Mouse (Mus musculus) G1E (cell line): ENCODE results near the gene Gpsm3. TPM values are rescaled to one million over a fixed set of nuclear protein-coding genes. Genes with fewer than 3 reads are reported as not detected.

Experiments used
- ATAC-seq: 2 replicates; pipeline ENCODE4 v1.8.0; 2016; ENCODE audit warnings: mild to moderate bottlenecking; ENCODE audit not compliant: insufficient number of reproducible peaks, poor library complexity, low FRiP score, severe bottlenecking; ENCODE audit errors: extremely low read depth
- DNase-seq: peaks from one replicate; pipeline ENCODE4 v3.0.0; 2012; ENCODE audit warnings: low spot score
- H3K27me3 ChIP-seq: 2 replicates; pipeline ENCODE4 v1.6.1; 2012; ENCODE audit warnings: mild to moderate bottlenecking, low read length, inconsistent platforms; ENCODE audit not compliant: insufficient read depth
- H3K36me3 ChIP-seq: replicated peaks from 2 replicates; pipeline ENCODE3; 2012; ENCODE audit warnings: mild to moderate bottlenecking, inconsistent platforms
- H3K4me1 ChIP-seq: 2 replicates; pipeline ENCODE4 v1.6.1; 2012; ENCODE audit warnings: low read depth, low read length, inconsistent platforms, mixed read lengths; ENCODE audit not compliant: insufficient read depth
- H3K4me3 ChIP-seq: 2 replicates; pipeline ENCODE4 v1.5.1; 2012; ENCODE audit warnings: low read depth, mild to moderate bottlenecking, inconsistent platforms, low read length, moderate library complexity, mixed read lengths
- H3K9me3 ChIP-seq: replicated peaks from 2 replicates; pipeline ENCODE4 v1.6.1; 2012; ENCODE audit warnings: inconsistent platforms
- CTCF ChIP-seq: IDR thresholded peaks from 2 replicates; pipeline ENCODE4 v1.5.1; 2012; ENCODE audit warnings: low read depth, low read length, inconsistent platforms, mixed read lengths
- GATA1 ChIP-seq: IDR thresholded peaks from 2 replicates; pipeline ENCODE4 v1.6.1; 2012; ENCODE audit warnings: borderline replicate concordance, low read length, inconsistent platforms, mixed read lengths
- GATA2 ChIP-seq: IDR thresholded peaks from 2 replicates; pipeline ENCODE4 v1.6.1; 2012; ENCODE audit warnings: low read depth, low read length, inconsistent platforms, borderline replicate concordance
- POLR2AphosphoS5 ChIP-seq: IDR thresholded peaks from 2 replicates; pipeline ENCODE4 v1.6.1; 2012; ENCODE audit warnings: low read depth, low read length, inconsistent platforms; ENCODE audit not compliant: insufficient replicate concordance
- TAL1 ChIP-seq: conservative IDR thresholded peaks from 2 replicates; pipeline ENCODE4 v1.6.1; 2012; ENCODE audit warnings: low read depth, low read length, inconsistent platforms, mixed read lengths
- polyA plus RNA-seq: library from polyadenylated mRNA; stranded (reverse); fragments of >175 nt; gene quantifications from 2 replicates; pipeline ENCODE4 v1.2.3, GENCODE M21; 2012
- total RNA-seq, 2 experiments: library from RNA; stranded (forward) in 1 of 2; stranded (reverse) in 1 of 2; fragments of 200-1000 nt in 1 of 2; fragments of >200 nt in 1 of 2; fragmentation: Nextera tagmentation in 1 of 2; gene quantifications; 2 replicates each; pipeline ENCODE4 v1.2.3; 2014 to 2017

The Gpsm3 gene
- total and polyA plus RNA-seq, 3 experiments, result 43.2 to 399 (median 99.5) TPM

DNA sequence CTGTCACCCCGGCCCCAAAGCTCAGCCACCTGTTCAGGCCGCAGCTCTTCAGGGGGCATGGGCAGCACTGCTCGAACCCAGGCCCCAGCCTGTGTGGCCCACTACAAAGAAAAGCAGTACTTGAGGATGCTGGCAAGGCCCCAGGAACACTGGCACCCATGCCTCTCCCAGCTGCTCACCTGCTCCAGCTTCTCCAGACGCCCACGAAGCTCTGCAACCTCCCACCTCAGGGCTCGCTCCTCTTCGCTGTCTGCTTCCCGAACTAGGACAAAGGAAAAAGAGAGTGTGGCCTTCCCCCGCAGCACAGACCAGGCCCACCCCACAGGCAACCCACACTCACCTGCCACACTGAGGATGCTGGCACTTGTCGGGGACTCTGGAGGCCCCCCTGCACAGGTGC is 24.2 kb downstream of the Gpsm3 start:
- no peak for TF ChIP-seq TAL1
- no peak for TF ChIP-seq GATA2
- TF ChIP-seq POLR2AphosphoS5, result no peak
- H3K36me3 ChIP-seq, result peaks cover 85% of the 10 kb centered on the region
- ATAC-seq (no peak), DNase-seq (no peak)
- H3K4me1 ChIP-seq, result peaks cover 78% of the 10 kb centered on the region
- H3K27me3 ChIP-seq, result no peaks in the 10 kb centered on the region
- H3K9me3 ChIP-seq, result no peaks in the 10 kb centered on the region
- H3K4me3 ChIP-seq, result peak overlapping the region; percentile 61; the same call in 1 of the 2 replicates

DNA sequence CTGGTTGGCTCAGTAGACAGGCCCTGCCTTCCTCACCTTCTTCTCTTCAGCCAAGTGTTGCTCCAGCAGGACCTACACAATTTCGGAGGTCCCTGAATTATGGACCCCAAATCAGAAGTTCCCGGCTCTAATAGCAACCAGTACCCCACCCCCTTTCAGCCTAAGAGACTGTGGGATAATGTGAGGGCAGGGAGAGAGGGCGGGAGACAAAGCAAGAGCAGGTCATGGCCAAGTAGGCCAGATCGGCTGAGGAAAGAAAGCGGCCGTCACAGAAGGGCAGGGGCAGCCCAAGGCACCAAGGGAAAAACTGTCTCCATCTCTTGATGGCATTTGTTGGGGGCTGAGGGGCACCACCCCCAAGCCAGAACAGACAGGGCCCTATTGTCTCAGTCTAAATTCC is 26.3 kb downstream of the Gpsm3 start, which contains the start of gene Egfl8:
Gene Egfl8 (minus strand): TSS at position 101 of the 400 bp plus-strand sequence.
- Histone ChIP-seq H3K4me3 (no peak within 1 kb of the TSS), H3K27me3 (peaks cover 3% of the 10 kb centered on the region; the same call in 1 of the 2 replicates), H3K9me3 (no peaks in the 10 kb centered on the region), H3K4me1 (peaks cover 62% of the 10 kb centered on the region), H3K36me3 (peaks cover 71% of the 10 kb centered on the region)
- no peak for DNase-seq
- no peak for TF ChIP-seq GATA2
- ATAC-seq, result no peak

DNA sequence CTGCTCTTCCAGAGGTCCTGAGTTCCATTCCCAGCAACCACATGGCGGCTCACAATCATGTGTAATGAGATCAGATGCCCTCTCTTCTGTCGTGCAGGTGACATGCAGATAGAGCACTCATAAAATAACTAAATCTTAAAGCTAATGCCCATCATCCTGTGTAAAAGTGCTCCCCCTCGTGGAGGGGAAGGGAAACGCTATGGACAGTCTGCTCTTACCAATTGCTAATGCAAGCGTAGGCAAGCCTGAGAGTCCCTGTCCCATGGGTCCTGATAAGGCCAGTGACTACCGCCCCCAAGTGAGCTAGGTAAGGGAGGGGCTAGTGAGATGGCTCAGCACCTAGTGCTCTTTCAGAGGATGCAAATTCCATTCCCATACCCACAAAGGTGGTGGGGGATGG is 29.4 kb downstream of the Gpsm3 start:
- H3K27me3 ChIP-seq, result peaks cover 5% of the 10 kb centered on the region; the same call in 1 of the 2 replicates
- H3K9me3 ChIP-seq, result no peaks in the 10 kb centered on the region
- DNase-seq, result no peak
- TF ChIP-seq POLR2AphosphoS5, result no peak
- TF ChIP-seq CTCF, result peak; percentile 95
- no peak for TF ChIP-seq TAL1
- peaks cover 58% of the 10 kb centered on the region for H3K36me3 ChIP-seq
- ATAC-seq, result no peak
- H3K4me1 ChIP-seq, result peaks cover 38% of the 10 kb centered on the region
- no peak overlapping the region for H3K4me3 ChIP-seq

DNA sequence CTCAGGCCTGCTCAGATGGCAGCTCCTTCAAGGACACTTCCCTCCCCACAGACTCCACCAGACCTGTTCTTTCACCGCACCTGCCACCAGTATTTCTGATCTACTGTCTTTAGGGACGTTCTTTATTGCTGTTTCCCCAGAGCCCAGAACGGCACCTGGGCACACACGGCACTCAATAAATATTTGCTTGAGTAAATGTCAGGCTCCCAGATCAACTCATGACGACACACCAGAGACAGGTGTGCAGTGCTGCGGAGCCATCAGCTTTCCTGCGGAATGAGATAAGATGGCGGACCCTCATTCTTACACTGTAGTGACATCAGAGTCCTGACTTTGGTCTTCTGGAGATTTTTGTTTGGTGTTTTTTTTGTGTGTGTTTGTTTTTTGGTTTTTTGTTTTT is 31.4 kb downstream of the Gpsm3 start:
- no peak for TF ChIP-seq GATA1
- TF ChIP-seq TAL1, result no peak
- no peak for TF ChIP-seq CTCF
- TF ChIP-seq GATA2, result no peak
- TF ChIP-seq POLR2AphosphoS5, result no peak
- peaks cover 43% of the 10 kb centered on the region for H3K36me3 ChIP-seq
- DNase-seq, result no peak
- H3K4me1 ChIP-seq, result peaks cover 21% of the 10 kb centered on the region
- no peak for ATAC-seq
- no peaks in the 10 kb centered on the region for H3K9me3 ChIP-seq
- H3K4me3 ChIP-seq, result no peak overlapping the region
- peaks cover 9% of the 10 kb centered on the region for H3K27me3 ChIP-seq

DNA sequence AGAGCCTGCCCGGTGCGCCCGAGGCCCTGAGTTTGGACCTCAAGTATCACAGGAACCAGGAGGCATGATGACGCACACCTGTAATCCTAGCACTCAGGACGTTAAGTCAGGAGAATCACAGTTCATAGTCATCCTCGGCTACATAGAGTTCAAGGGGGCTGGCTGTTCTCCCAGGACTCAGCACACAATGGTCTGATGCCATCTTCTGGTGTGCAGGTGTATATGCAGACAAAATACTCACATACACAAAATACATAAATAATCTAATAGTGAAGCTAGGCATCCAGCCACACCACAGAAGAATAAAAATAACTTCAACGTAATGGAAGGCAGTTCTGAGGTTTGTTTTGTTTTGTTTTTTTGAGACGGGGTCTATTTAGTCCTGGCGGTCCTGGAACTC is 33.6 kb downstream of the Gpsm3 start:
- DNase-seq (no peak), ATAC-seq (no peak)
- Histone ChIP-seq H3K4me1 (peaks cover 34% of the 10 kb centered on the region), H3K4me3 (no peak overlapping the region), H3K36me3 (peaks cover 27% of the 10 kb centered on the region), H3K27me3 (peaks cover 29% of the 10 kb centered on the region), H3K9me3 (no peaks in the 10 kb centered on the region)
- TF ChIP-seq TAL1, result no peak
- no peak for TF ChIP-seq POLR2AphosphoS5
- no peak for TF ChIP-seq CTCF
- TF ChIP-seq GATA2, result no peak
- no peak for TF ChIP-seq GATA1

DNA sequence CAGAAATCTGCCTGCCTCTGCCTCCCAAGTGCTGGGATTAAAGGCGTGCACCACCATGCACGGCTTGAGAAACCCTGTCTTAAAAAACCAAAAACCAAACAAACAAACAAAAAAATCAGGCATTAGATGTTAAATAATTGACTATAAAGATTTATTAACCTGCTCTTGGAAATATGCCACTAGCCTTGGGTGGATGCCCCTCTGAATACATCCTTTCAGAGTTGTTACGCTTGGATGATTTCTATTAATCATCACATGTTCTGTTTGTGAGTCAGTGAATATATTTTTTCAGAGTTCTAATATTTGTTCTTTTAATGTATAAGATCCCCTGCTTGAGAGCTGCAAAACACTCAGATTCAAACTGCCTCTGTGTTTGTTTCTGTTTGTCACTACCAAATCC is 35.4 kb downstream of the Gpsm3 start:
- ATAC-seq (no peak), DNase-seq (no peak)
- TF ChIP-seq GATA1 (no peak), POLR2AphosphoS5 (no peak), TAL1 (no peak), CTCF (no peak), GATA2 (no peak)
- H3K9me3 ChIP-seq, result no peaks in the 10 kb centered on the region
- H3K27me3 ChIP-seq, result peaks cover 38% of the 10 kb centered on the region
- peaks cover 30% of the 10 kb centered on the region for H3K4me1 ChIP-seq
- H3K36me3 ChIP-seq, result peaks cover 25% of the 10 kb centered on the region
- no peak overlapping the region for H3K4me3 ChIP-seq

DNA sequence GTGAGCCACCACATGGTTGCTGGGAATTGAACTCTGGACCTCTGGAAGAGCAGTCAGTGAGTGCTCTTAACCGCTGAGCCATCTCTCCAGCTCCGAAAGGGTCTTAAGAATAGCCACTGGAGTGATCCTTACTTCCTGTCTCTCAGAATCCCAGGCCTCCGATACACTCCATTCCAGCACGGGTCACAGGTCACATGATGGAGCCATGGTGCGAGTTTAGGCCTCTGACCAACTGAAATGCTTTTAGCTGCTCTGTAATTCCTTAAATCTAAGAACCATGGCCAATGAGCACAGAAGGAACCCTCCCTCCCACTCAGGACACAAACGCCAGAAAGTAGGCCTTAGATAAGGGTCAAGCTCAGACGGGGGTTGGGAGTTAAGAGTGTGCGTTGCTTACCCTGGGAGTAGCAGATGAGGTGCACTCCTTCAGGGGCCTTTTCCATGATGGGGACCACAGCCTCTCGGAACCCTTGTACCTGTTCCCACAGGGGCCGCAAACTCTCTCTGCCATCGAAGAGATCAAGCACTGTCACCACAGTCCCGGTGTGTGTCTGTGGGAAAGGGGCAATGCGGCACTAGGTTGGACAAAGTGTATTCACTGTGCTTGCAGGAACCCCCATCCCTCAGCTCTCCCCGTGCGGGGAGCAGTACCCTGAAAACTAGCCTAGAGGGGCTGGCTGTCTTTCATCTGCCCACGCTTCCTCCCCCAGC is 36.6 kb downstream of the Gpsm3 start:
- Histone ChIP-seq H3K36me3 (peaks cover 19% of the 10 kb centered on the region), H3K4me3 (peak overlapping the region; percentile 72), H3K9me3 (no peaks in the 10 kb centered on the region), H3K27me3 (peaks cover 39% of the 10 kb centered on the region), H3K4me1 (peaks cover 33% of the 10 kb centered on the region)
- no peak for DNase-seq
- TF ChIP-seq TAL1, result no peak
- no peak for TF ChIP-seq GATA1
- no peak for TF ChIP-seq GATA2
- no peak for TF ChIP-seq POLR2AphosphoS5
- no peak for TF ChIP-seq CTCF
- no peak for ATAC-seq
